Comparison of ENCODE assay signal across 10 mouse cellular contexts in genomic region chr7:84315353-84316003, GRCm38 (mm10).
DNase-seq lines count a peak whose midpoint lies in the region; ATAC-seq lines count a peak whose summit lies in the region.
"Had no signal": no experiment of that assay in that cellular context is flagged by ENCODE, and none has a peak within 500 bp of the region (broad histone marks: within the 10 kb centered on the region; RNA-seq: fewer than 3 reads in every experiment).

No protein-coding gene starts in this region.

- H3K27me3 ChIP-seq in liver, embryonic 12.5 days (replicated peaks): no peaks in the 10 kb centered on the region
- no peaks in the 10 kb centered on the region for H3K27me3 ChIP-seq in embryonic facial prominence, embryonic 12.5 days
- no peaks in the 10 kb centered on the region for H3K27me3 ChIP-seq in splenic B cell, adult 2 months (ENCODE audit: control insufficient read depth, insufficient read depth, low read length, poor library complexity, severe bottlenecking)
- H3K27me3 ChIP-seq: neural tube, embryonic 12.5 days had no signal

- H3K4me1 ChIP-seq in liver, embryonic 12.5 days: no peaks in the 10 kb centered on the region
- H3K4me1 ChIP-seq in embryonic facial prominence, embryonic 12.5 days: peaks cover 10% of the 10 kb centered on the region
- H3K4me1 ChIP-seq: neural tube, embryonic 12.5 days had no signal

- H3K4me3 ChIP-seq in liver, embryonic 12.5 days: no peak overlapping the region
- no peak overlapping the region for H3K4me3 ChIP-seq in embryonic facial prominence, embryonic 12.5 days
- H3K4me3 ChIP-seq: neural tube, embryonic 12.5 days had no signal

- 48% methylated on average over 7 of the region's 7 CpGs for WGBS in liver, embryonic 12.5 days (ENCODE audit: insufficient replicate concordance)
- 37% methylated on average over 7 of the region's 7 CpGs for WGBS in embryonic facial prominence, embryonic 12.5 days

- no peak for ATAC-seq in liver, embryonic 12.5 days
- ATAC-seq in embryonic facial prominence, embryonic 12.5 days (ENCODE audit: insufficient number of reproducible peaks, insufficient read depth, low FRiP score, low TSS enrichment): no peak

- no peak overlapping the region for H3K9ac ChIP-seq in liver, embryonic 12.5 days
- H3K9ac ChIP-seq in embryonic facial prominence, embryonic 12.5 days: no peak overlapping the region
- H3K9ac ChIP-seq: neural tube, embryonic 12.5 days had no signal

- H3K36me3 ChIP-seq in liver, embryonic 12.5 days: no peaks in the 10 kb centered on the region
- H3K36me3 ChIP-seq in embryonic facial prominence, embryonic 12.5 days: peaks cover 12% of the 10 kb centered on the region
- no peaks in the 10 kb centered on the region for H3K36me3 ChIP-seq in splenic B cell, adult 2 months (ENCODE audit: control insufficient read depth, insufficient read depth, low read length, poor library complexity, severe bottlenecking)

- H3K9me3 ChIP-seq in liver, embryonic 12.5 days (replicated peaks): no peaks in the 10 kb centered on the region
- no peaks in the 10 kb centered on the region for H3K9me3 ChIP-seq in embryonic facial prominence, embryonic 12.5 days
- H3K9me3 ChIP-seq: neural tube, embryonic 12.5 days had no signal

- no peak overlapping the region for H3K27ac ChIP-seq in liver, embryonic 12.5 days
- H3K27ac ChIP-seq in embryonic facial prominence, embryonic 12.5 days: peak overlapping the region; percentile 23; the same call in 1 of the 2 replicates
- H3K27ac ChIP-seq: neural tube, embryonic 12.5 days had no signal

- DNase-seq in adrenal gland, postnatal 14 days: peak; percentile 50
- no peak for DNase-seq in adrenal gland, adult 2 months
- peak; percentile 33 for DNase-seq in liver
- peak; percentile 19 for DNase-seq in splenic B cell, adult 2 months (ENCODE audit: low read depth, low spot score)
- no peak for DNase-seq in layer of hippocampus, adult 9-11 months
- no peak for DNase-seq in right cerebral cortex, postnatal 25 days
- DNase-seq: heart, adult 18-20 months had no signal

- H3K4me2 ChIP-seq in liver, embryonic 12.5 days: no peak overlapping the region
- no peak overlapping the region for H3K4me2 ChIP-seq in embryonic facial prominence, embryonic 12.5 days (replicated peaks)
- H3K4me2 ChIP-seq: neural tube, embryonic 12.5 days had no signal

Comparison
In these comparisons a context has a peak if more than half of its experiments do, and no peak if none do; other contexts are left out.
1. DNase-seq: peak in adrenal gland, postnatal 14 days (single experiment), liver (single experiment) and splenic B cell, adult 2 months (single experiment); none in adrenal gland, adult 2 months (single experiment), layer of hippocampus, adult 9-11 months (single experiment) and right cerebral cortex, postnatal 25 days (single experiment).